Mouse (Mus musculus) macrophage (primary cell): ENCODE data around the gene Map7d3. TPM values are rescaled to one million over a fixed set of nuclear protein-coding genes. Genes with fewer than 3 reads are reported as not detected.

Experiments used
- H3K27ac ChIP-seq: fragments of 350-480 bp; formaldehyde crosslinking; 2 replicates; pipeline ENCODE4 v1.9.0; 2021
- H3K36me3 ChIP-seq: fragments of 350-480 bp; formaldehyde crosslinking; 2 replicates; pipeline ENCODE4 v1.9.0; 2021; ENCODE audit errors: inconsistent target
- H3K4me3 ChIP-seq: fragments of 350-480 bp; formaldehyde crosslinking; 2 replicates; pipeline ENCODE4 v1.9.0; 2021; ENCODE audit errors: inconsistent target
- H3K79me2 ChIP-seq: fragments of 350-480 bp; formaldehyde crosslinking; 2 replicates; pipeline ENCODE4 v1.9.0; 2021; ENCODE audit errors: inconsistent target
- WGBS: methylation state at CpG from one replicate; pipeline ENCODE4 v1.1.7; 2026; ENCODE audit warnings: inconsistent platforms; ENCODE audit not compliant: missing documents; 5-methylcytosine and 5-hydroxymethylcytosine counted together
- polyA plus RNA-seq: library from polyadenylated mRNA; stranded (reverse); fragments of 250-400 nt; gene quantifications from 3 replicates; pipeline ENCODE4 v1.2.4, GENCODE M21; 2018; ENCODE audit warnings: inconsistent platforms
- total RNA-seq, 78 experiments: library from RNA; depleted of rRNA; stranded (reverse); fragments of 250-400 nt; gene quantifications; 1 replicate in 9 of 78; 2 replicates in 24 of 78; 3 replicates in 43 of 78; 4 replicates in 2 of 78; pipeline ENCODE4 v1.2.4; 2018; ENCODE audit warnings: inconsistent platforms in 56 of 78

Gene Map7d3
- total RNA-seq (2018; cell fraction: chromatin; rRNA removed), result 1 to 10 TPM in 6 of 26 experiments, under 1 TPM in 10, not detected in 10; 0.16 to 1.8 (median 0.76) TPM
- under 1 TPM; 0.08 to 0.65 (median 0.33) TPM for total RNA-seq (2018; cell fraction: cytosol; rRNA removed)
- 1 to 10 TPM in 5 of 26 experiments, under 1 TPM in 12, not detected in 9; 0.22 to 1.2 (median 0.60) TPM for total RNA-seq (2018; cell fraction: nucleus; rRNA removed)
- 0.35 to 2.1 TPM (median 0.41 TPM) in 3 replicates for polyA plus RNA-seq

DNA sequence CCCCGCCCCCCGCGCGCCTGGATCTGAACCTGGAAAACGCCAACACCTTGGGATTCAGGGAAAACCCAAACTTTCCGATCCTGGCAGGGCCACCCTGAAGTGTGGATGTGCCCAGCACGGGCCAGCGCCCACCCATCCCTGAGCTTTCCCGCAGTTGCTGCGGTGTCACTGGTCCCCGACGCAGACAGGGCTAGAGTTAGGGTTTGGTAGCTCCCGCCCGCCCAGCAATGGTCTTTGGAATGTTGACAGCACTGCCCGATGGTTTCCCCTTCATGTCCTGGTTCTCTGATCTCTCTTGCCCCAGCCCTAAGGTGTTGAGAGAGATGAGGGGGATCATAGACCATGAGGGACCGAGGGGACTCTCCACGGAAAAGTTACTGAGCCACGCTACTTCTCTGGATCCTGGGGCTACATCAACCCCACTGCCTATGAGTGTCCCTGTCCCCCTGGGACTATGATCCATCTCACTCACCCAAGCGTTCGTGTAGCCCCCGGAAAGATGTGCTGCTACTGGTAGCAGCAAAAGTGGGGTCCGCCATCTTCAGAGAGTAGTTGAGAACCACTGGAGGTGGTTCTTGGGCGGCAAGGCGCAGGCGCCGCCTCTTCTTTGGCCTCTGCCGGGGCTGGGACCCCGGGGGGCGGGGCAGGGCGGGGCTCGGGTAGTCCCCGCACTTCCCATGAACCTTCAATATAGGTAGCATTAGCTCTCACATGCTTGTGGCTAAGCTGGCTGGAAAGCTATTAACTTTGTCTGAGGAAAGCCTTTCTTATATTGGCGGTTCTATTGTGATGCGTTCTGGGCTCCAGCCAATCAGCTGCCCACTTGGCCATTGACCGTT is at the start of gene Map7d3:
TSS of gene Map7d3 (minus strand) at position 562 of the 839 bp plus-strand sequence.
- no peaks in the 10 kb centered on the region for H3K79me2 ChIP-seq
- H3K36me3 ChIP-seq, result no peaks in the 10 kb centered on the region
- 17% methylated on average over 31 of the region's 35 CpGs for WGBS
- H3K4me3 ChIP-seq, result peak within 1 kb of the TSS; percentile 30
- no peak within 1 kb of the TSS for H3K27ac ChIP-seq

DNA sequence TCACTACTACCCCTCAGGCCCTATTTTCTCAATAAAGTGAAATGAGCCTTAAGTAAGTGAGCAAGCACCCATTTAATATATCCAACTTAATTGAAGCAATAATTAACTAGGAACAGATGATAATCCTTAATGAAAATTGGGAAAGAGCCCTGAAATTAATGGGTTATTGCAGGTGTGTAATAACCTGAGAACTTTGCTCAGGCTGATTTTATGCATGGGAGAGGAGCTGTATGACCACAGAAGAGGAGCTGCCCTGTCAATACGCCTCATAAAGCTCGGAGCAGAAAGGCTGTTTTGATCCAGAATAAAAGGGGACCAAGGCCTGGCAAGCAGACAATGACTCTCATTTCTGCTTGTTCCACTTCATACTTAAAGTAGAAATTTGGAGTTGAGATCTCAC is 47.7 kb upstream of the Map7d3 start, which contains the start of gene Adgrg4:
TSS of gene Adgrg4 (plus strand) at position 301 of the 400 bp plus-strand sequence.
- no peaks in the 10 kb centered on the region for H3K79me2 ChIP-seq
- H3K36me3 ChIP-seq, result no peaks in the 10 kb centered on the region
- no peak within 1 kb of the TSS for H3K4me3 ChIP-seq
- 92% methylated on average over 2 of the region's 2 CpGs for WGBS
- H3K27ac ChIP-seq, result no peak within 1 kb of the TSS

DNA sequence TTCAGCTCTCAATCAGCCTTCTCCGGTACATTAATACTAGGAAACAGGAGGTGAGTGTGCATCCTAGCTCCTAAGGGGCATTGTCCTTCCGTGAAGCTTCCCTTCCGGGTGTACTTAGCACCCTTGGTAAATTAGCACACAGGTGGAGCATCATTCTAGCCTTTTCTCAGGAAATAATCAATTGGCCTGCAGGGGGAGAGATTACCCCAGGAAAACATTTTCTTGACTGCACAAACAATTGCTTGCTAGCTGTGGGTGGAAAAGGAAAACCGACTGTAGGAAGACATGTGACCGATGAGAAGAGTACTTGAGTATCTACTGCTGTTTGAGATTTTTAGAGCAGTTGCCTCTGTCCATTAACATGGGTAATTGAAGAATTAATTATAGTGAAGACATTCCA is 19.1 kb upstream of the Map7d3 start:
- H3K36me3 ChIP-seq, result no peaks in the 10 kb centered on the region
- WGBS, result 85% methylated on average over 5 of the region's 5 CpGs
- no peaks in the 10 kb centered on the region for H3K79me2 ChIP-seq
- no peak overlapping the region for H3K27ac ChIP-seq
- H3K4me3 ChIP-seq, result no peak overlapping the region

DNA sequence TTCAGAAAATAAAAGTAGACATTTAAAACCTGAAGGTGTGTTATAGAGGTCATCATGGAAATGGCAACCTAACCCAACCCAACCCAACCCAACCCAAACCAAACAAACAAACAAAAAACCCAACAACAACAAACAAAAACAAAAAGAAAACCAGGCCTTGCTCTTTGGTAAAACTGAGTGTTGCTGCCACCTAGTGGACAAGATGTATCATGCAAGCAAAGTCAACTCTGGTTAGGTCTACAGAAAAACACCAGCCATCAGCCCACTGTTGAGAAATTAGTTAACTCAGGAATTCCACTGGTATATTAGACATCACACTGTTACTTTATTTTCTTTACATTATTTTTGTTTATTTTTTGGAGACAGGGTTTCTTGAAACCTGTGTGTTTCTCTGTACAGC is 17.2 kb upstream of the Map7d3 start:
- Histone ChIP-seq H3K36me3 (no peaks in the 10 kb centered on the region), H3K4me3 (no peak overlapping the region), H3K79me2 (no peaks in the 10 kb centered on the region), H3K27ac (no peak overlapping the region)

DNA sequence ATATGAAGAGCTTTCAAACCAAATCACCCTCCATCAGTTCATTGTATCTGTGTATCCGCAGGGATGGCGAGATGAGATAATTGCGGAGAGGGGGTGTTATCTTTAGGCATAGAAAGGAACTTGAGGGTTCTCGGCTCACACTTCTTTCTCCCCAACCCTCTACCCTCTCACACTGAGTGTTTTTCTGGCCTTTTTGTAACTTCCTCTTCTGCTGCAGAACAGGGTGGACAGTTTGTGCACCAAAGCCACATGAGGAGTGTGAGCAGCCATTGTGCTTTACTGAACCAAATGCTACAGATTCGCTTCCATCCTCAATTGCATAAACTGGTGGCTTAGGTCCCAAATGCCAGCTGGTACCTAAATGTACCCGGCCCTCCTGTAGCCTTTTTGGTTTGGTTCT is 13.7 kb upstream of the Map7d3 start:
- Histone ChIP-seq H3K79me2 (no peaks in the 10 kb centered on the region), H3K4me3 (no peak overlapping the region), H3K27ac (no peak overlapping the region), H3K36me3 (no peaks in the 10 kb centered on the region)
- 57% methylated on average over 6 of the region's 6 CpGs for WGBS

DNA sequence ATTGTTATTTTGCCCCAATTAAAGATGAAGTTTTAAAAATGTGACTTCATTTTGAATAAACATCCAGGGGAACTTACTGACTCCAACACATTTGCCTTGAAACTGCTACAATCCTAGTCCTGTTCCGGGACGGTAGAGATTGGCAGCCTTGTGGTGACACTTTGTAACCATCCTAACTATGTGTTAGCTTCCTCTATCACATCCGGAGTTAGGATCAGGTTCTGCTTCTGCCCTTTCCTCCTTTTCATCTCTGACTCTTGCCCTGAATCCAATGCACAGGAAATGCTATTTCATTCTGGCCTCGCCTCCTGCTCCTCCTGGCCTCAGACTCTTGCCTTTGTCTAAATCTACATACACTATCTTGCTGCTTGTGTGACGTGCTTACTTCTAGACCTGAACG is 5.4 kb upstream of the Map7d3 start:
- WGBS, result 30% methylated on average over 6 of the region's 6 CpGs
- H3K27ac ChIP-seq, result no peak overlapping the region

DNA sequence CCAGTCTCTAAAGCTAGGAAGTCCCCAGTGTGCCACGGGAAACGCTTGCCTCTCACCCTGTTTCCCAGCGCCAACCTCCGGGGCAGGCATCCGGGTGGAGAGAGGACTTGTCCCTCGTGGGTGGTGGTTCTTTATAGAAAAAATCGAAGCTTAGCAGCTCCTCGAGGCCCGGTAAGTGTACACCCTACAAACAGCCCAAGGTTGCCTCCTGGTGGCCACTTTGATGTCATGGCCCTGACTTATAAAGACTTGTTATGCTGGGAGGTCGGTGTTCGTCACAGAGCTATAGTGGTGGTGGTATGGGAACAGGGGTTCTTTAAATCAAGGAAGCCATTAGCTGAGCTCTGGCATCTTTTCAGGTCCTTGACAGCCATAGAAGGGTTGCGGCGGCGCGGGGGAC is 30.9 kb downstream of the Map7d3 start:
- Histone ChIP-seq H3K36me3 (no peaks in the 10 kb centered on the region), H3K27ac (no peak overlapping the region), H3K4me3 (no peak overlapping the region), H3K79me2 (no peaks in the 10 kb centered on the region)
- WGBS, result 38% methylated on average over 15 of the region's 15 CpGs

More for the DNA sequence above, 5.4 kb upstream of the Map7d3 start:
- Histone ChIP-seq H3K36me3 (no peaks in the 10 kb centered on the region), H3K4me3 (no peak overlapping the region), H3K79me2 (no peaks in the 10 kb centered on the region)

DNA sequence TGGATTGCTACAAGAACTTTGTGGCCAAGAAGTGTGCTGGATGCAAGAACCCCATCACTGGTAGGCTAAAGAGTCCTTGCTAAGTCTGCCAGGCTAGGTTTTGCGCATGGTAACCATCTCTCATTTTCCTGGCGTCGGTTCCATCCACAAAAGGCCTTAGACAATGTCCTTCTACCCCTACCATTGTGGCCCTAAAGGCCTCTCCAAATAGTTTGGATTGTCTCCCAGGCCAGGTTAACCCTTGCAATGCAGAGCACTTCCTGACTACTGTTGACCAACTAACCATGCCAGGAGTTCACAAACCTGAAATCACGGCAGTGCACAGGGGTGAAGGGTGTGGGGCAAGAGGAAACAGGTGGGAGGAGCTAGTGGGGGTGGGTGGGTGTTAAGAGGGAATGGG is 31.5 kb downstream of the Map7d3 start:
- H3K36me3 ChIP-seq, result no peaks in the 10 kb centered on the region
- 87% methylated on average over 3 of the region's 4 CpGs for WGBS
- no peaks in the 10 kb centered on the region for H3K79me2 ChIP-seq
- no peak overlapping the region for H3K4me3 ChIP-seq
- no peak overlapping the region for H3K27ac ChIP-seq

DNA sequence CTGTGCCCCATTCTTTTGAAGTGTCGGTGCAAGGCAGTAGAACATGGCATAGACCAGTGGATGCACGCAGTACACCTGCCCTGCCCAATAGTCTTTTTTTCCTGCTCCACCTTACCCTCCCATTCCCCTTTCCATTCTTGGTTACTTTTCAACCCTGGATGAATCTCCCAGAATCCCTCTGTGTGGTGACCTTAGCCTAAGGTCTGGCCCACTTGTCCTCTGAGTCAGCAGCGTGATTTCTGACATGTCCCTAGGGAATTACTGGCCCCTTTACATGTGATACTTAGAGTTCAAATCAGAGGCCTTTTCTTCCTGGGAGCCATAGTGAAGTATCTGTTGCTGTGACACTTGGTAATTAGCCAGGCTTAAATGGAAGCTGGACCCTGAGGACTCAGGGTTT is 34.6 kb downstream of the Map7d3 start:
- Histone ChIP-seq H3K79me2 (no peaks in the 10 kb centered on the region), H3K4me3 (no peak overlapping the region), H3K36me3 (no peaks in the 10 kb centered on the region), H3K27ac (no peak overlapping the region)
- WGBS, result 100% methylated on average over 1 of the region's 3 CpGs

DNA sequence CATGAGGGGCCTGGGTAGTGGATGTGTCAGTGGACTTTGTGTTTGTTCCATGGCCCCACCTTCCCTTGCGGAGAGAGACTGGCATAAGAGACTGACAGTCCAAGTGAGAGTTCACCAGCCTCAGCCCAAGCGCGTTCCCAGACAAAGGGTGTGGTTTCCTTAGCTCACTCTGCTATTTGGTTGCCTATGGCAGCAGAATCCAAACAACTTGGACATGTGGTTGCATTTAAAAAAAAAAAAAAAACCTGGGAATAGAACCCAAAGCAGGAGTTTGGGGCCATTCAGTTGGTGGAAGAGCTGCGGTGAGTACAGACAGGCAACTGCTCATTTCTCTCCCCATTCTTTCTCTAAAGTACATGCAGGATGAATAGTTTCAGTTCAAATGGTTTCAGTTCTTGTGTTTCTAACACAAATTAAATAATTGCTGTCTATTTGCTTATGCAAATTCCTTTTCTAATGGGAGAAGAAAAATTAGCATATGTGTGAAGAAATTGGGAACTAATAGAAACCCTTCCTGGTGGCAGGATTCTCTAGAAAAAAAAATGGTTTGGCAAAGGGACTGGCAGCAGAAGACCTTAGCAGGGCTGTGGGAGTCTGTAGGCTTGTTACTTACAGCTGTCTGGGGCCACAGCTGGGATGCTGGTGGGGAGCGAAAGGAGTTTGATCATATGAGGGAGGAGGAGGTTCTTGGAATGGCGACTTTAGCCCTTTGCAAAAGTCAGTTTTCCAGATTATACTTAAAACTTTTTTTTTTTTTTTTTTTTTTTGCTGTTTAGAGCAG is 35.7 kb downstream of the Map7d3 start:
- H3K27ac ChIP-seq, result no peak overlapping the region
- WGBS, result 86% methylated on average over 5 of the region's 6 CpGs
- H3K79me2 ChIP-seq, result no peaks in the 10 kb centered on the region
- H3K36me3 ChIP-seq, result no peaks in the 10 kb centered on the region
- no peak overlapping the region for H3K4me3 ChIP-seq

DNA sequence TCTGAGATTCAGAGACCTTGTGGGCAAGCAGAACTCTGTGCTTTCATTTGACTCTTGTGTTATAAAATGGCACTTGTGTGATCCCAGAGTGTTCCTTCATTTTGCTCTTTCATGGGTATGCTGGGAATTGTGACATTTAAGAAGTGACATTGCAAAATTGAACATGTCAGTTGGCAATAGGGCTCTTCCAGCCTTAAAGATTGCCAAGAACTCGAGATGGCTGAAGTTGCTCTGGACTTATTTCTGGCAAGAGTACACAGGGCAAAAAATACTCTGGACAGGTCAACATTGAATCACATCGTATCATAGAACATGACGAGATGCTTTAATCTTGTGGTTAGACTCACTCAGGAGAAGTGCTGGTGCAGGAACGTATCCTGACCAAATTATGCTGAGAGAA is 48.8 kb downstream of the Map7d3 start:
- H3K79me2 ChIP-seq, result no peaks in the 10 kb centered on the region
- 97% methylated on average over 4 of the region's 4 CpGs for WGBS
- H3K4me3 ChIP-seq, result no peak overlapping the region
- no peak overlapping the region for H3K27ac ChIP-seq
- H3K36me3 ChIP-seq, result no peaks in the 10 kb centered on the region

DNA sequence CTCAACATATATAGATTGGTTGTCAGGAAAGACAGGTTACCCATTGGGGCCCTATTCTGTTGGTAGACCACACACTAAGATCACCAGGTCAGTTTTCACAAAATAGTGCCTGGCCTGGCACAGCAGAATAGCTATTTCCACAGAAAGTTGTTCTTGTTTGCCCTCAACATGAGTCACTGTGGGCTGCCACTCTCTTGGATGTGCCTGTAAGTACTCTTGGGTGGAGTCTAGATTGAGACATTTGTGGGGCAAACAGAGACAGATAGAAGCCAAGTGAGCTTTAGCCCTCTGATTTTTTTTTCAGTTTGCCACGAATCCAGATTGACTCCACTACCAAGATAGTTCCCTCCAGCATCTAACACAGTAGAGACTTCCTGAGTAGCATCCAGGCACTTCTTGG is 50.4 kb downstream of the Map7d3 start:
- no peak overlapping the region for H3K27ac ChIP-seq
- H3K36me3 ChIP-seq, result no peaks in the 10 kb centered on the region
- no peak overlapping the region for H3K4me3 ChIP-seq
- no peaks in the 10 kb centered on the region for H3K79me2 ChIP-seq
- 60% methylated on average over 1 of the region's 1 CpGs for WGBS

DNA sequence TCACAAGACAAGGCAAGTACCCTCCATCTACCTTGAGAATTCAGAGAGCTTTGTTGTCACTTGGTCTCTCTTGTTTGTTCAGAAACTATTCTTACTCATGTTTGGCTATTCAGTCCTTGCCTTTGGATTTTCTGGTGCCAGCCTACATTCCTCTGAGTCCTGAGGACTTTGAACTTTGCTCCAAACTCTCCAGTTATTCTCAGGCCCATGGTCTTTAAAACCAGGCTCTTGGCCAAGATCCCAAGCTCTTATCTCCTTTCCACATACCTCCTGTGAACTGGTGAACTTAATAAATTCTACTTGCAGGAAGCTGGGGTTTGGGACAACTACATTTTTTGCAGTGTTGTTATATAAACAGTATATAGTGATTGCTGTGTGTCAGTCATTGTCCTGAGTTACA is 52.3 kb downstream of the Map7d3 start:
- Histone ChIP-seq H3K27ac (no peak overlapping the region), H3K4me3 (no peak overlapping the region), H3K79me2 (no peaks in the 10 kb centered on the region), H3K36me3 (no peaks in the 10 kb centered on the region)

DNA sequence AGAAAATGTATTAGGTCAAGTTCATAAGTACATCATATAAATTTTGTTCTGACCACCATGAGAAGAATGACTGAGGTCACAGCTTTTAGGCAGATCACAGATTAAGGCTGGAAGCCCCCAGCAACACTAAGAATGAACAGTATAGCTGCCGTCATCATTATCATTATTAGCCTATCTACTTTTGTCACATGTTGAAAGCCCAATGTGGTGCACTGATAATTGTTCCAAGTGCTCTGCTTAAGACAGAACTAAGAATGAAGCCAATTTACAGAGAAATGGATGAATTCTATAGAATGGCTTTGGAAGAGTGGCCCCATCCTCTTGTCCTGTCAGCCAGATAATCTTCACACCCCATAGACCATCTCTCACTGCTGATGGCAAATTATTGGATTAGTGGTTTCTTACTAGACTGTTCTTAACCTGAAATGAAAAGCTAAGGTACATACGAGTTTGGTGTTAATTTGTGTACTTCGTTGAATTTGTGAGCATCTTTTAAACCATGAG is 61.8 kb downstream of the Map7d3 start:
- Histone ChIP-seq H3K27ac (no peak overlapping the region), H3K36me3 (no peaks in the 10 kb centered on the region), H3K79me2 (no peaks in the 10 kb centered on the region), H3K4me3 (no peak overlapping the region)
- 84% methylated on average over 3 of the region's 3 CpGs for WGBS

DNA sequence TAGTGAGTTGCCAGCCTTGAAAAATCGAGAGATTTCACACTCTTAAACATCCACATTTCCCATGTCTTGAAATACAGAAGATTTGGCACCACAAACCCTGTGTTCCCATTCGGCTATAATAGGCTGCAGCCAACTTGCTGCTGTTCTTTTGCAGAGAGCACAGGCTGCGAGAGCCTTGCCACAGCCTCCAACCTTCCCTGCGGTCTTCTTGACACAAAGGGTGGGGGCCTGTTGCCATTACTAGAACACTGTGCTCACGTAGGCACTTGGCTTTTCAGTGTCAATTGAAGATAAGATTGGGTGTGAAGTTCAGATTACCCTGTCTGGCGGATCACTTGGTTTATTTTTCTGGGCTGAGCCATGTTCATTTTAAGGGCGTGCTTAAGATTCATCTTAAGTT is 65.8 kb downstream of the Map7d3 start:
- no peak overlapping the region for H3K4me3 ChIP-seq
- no peaks in the 10 kb centered on the region for H3K36me3 ChIP-seq
- WGBS, result 93% methylated on average over 7 of the region's 7 CpGs
- no peak overlapping the region for H3K27ac ChIP-seq
- H3K79me2 ChIP-seq, result no peaks in the 10 kb centered on the region
